Comparison of ENCODE assay signal across 8 mouse cellular contexts in the genomic region with DNA sequence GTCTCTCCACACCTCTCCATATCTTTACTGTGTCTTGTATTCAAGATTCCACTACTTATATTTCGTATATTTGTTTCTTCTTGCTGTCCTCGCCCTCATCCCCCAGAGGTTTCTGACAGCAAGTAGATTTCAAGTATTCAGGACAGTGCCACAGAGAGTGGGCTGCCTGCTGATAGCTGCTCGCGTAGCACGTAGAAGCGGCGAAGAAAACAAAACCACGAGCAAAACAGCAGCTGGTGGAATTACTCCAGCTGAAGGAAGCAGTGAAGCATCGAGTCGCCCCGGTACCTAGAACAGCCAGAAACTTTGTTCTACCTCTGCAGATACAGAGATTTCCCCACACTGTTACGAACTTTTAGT. TPM values are rescaled to one million over a fixed set of nuclear protein-coding genes. Genes with fewer than 3 reads are reported as not detected.
A peak's percentile ranks its signal among the peaks of the same experiment; 100 is the strongest.
DNase-seq lines count a peak whose midpoint lies in the region; ATAC-seq and TF ChIP-seq lines count a peak whose summit lies in the region.

No protein-coding gene starts in this region.

- peak overlapping the region; percentile 91 for H3K27ac ChIP-seq in bone marrow macrophage, adult 2 months (ENCODE audit: insufficient read depth, low read depth, low read length)
- peak overlapping the region; percentile 80 for H3K27ac ChIP-seq in embryonic fibroblast, embryonic 13.5 days (ENCODE audit: insufficient read depth, low read length)
- H3K27ac ChIP-seq in intestine, postnatal 0 days (ENCODE audit: low read depth, low read length), result peak overlapping the region; percentile 91

- no peak for TF ChIP-seq POLR2A in bone marrow macrophage, adult 2 months (IDR thresholded peaks at IDR 0.05; ENCODE audit: borderline replicate concordance, low read depth, low read length)
- no peak; the same call in 1 of the 2 replicates for TF ChIP-seq POLR2A in embryonic fibroblast, embryonic 13.5 days (IDR thresholded peaks at IDR 0.05; ENCODE audit: low read depth, low read length)

- peak overlapping the region; percentile 76 for H3K4me2 ChIP-seq in intestine, postnatal 0 days (replicated peaks; ENCODE audit: low read depth)

- WGBS in intestine, postnatal 0 days, result 17% methylated on average over 12 of the region's 12 CpGs

- peak; percentile 39; the same call in 1 of the 2 replicates for ATAC-seq in intestine, postnatal 0 days
- peak; percentile 35 for ATAC-seq in megakaryocyte-erythroid progenitor cell, adult 5-6 weeks (replicated peaks; ENCODE audit: low FRiP score, low TSS enrichment, poor library complexity, severe bottlenecking)

- H3K9ac ChIP-seq in intestine, postnatal 0 days (ENCODE audit: low read depth, low read length), result peak overlapping the region; percentile 74

- DNase-seq in left cerebral cortex, adult 11 months (ENCODE audit: low spot score), result peak; percentile 6
- DNase-seq in left cerebral cortex, adult 9 months (ENCODE audit: low spot score in 2 of 2), result no peak
- no peak for DNase-seq in yolk sac, embryonic 10.5 days (ENCODE audit: low spot score)
- DNase-seq in adrenal gland, postnatal 14 days, result no peak

- peak overlapping the region; percentile 88 for H3K4me3 ChIP-seq in bone marrow macrophage, adult 2 months (ENCODE audit: insufficient read depth, low read length)
- peak overlapping the region; percentile 68 for H3K4me3 ChIP-seq in embryonic fibroblast, embryonic 13.5 days (ENCODE audit: insufficient read depth, low read length)
- H3K4me3 ChIP-seq in intestine, postnatal 0 days (ENCODE audit: low read depth, low read length), result peak overlapping the region; percentile 86

- H3K36me3 ChIP-seq in intestine, postnatal 0 days (ENCODE audit: control insufficient read depth, insufficient read depth), result peaks cover 10% of the 10 kb centered on the region

- peaks cover 25% of the 10 kb centered on the region for H3K4me1 ChIP-seq in bone marrow macrophage, adult 2 months (ENCODE audit: control insufficient read depth, insufficient read depth, low read length)
- peaks cover 3% of the 10 kb centered on the region; the same call in 1 of the 2 replicates for H3K4me1 ChIP-seq in embryonic fibroblast, embryonic 13.5 days (ENCODE audit: control insufficient read depth, insufficient read depth, low read length)
- no peaks in the 10 kb centered on the region for H3K4me1 ChIP-seq in intestine, postnatal 0 days (replicated peaks; ENCODE audit: control insufficient read depth, insufficient read depth, low read length)

- no peak for TF ChIP-seq CTCF in bone marrow macrophage, adult 2 months (IDR thresholded peaks at IDR 0.05; ENCODE audit: low read depth, low read length)
- no peak for TF ChIP-seq CTCF in embryonic fibroblast, embryonic 13.5 days (IDR thresholded peaks at IDR 0.05; ENCODE audit: borderline replicate concordance, insufficient read depth, low read length)
- TF ChIP-seq CTCF in intestine, postnatal 0 days (IDR thresholded peaks at IDR 0.05; ENCODE audit: low read depth), result no peak

- H3K27me3 ChIP-seq in intestine, postnatal 0 days (replicated peaks; ENCODE audit: control insufficient read depth, insufficient read depth, low read length), result no peaks in the 10 kb centered on the region

- no peaks in the 10 kb centered on the region for H3K9me3 ChIP-seq in intestine, postnatal 0 days (ENCODE audit: control insufficient read depth)

RNA-seq across cellular contexts. Expression of gene Exoc3, which starts 0.4 kb away (rescaled TPM):
- 84.9 and 91.7 TPM in 2 replicates for polyA plus RNA-seq in bone marrow macrophage, adult 2 months (2012; ENCODE audit: insufficient read depth, insufficient read length, missing spikeins)
- 53.4 and 58.5 TPM in 2 replicates for polyA plus RNA-seq in embryonic fibroblast, embryonic 13.5 days (2011; ENCODE audit: insufficient read length, low read depth, missing spikeins)
- polyA plus RNA-seq in intestine, postnatal 0 days (2015; fragmentation: Nextera tagmentation; extraction: Ambion mirVana), result 41.8 and 42.8 TPM in 2 replicates
- total RNA-seq in megakaryocyte-erythroid progenitor cell, adult 5-6 weeks (2014; fragmentation: Nextera tagmentation), result 31.8 and 34.2 TPM in 2 replicates
- 30.3 and 38.6 TPM in 2 replicates for total RNA-seq in megakaryocyte-erythroid progenitor cell, adult 5-6 weeks (2017)
- total RNA-seq in adrenal gland, postnatal 14 days (2021), result 50.4 and 51.5 TPM in 2 replicates
